Mouse (Mus musculus): Measurements from ENCODE around the gene Dgkb. TPM values are rescaled to one million over a fixed set of nuclear protein-coding genes. Genes with fewer than 3 reads are reported as not detected.

Gene Dgkb
- polyA plus RNA-seq, 1 experiment, result 0.23 TPM

DNA sequence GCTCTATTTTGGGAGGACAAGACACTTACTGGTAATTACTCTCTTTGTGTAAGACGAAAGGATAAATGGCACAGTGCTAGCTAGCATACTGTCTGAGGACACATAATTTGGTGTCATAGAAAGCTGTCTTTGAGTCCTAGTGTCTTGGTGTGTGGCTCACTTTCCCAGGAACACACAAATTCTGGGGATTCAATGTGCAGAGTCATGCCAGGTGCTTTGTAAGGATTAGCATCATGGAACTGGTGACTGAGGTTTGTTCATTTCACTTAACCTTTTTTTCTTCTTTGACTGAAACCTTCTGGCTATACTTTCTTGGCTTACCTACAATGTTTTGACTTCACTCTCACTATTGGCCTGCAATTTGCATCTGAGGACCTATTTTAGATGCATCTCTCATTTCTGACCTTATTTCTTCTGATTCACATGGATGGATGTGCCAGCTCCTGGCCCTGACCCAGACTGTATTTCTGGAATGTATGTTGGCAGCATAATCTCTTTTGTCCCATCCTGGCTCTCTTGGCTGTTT lies 170.6 kb downstream of the Dgkb start:
- no peaks in the 10 kb centered on the region for H3K4me1 ChIP-seq (ENCODE audit: control insufficient read depth, insufficient read depth, insufficient read length)
- H3K4me3 ChIP-seq (ENCODE audit: extremely low read depth, insufficient read depth, insufficient read length), result no peak overlapping the region
- WGBS, result 80% methylated on average over 1 of the region's 1 CpGs
- H3K36me3 ChIP-seq (ENCODE audit: control insufficient read depth, insufficient read depth, low read length), result no peaks in the 10 kb centered on the region
- no peak for TF ChIP-seq POLR2A (IDR thresholded peaks at IDR 0.05; ENCODE audit: low read depth, low read length)
- TF ChIP-seq CTCF (IDR thresholded peaks at IDR 0.05; ENCODE audit: extremely low read depth, insufficient read depth, insufficient read length, insufficient replicate concordance), result no peak
- H3K27me3 ChIP-seq (ENCODE audit: control insufficient read depth, insufficient read depth, low read length), result no peaks in the 10 kb centered on the region
- no peak overlapping the region for H3K27ac ChIP-seq (ENCODE audit: insufficient read depth, low read length)
- no peak for DNase-seq (ENCODE audit: low read depth in 1 of 2, low spot score in 2 of 2)

DNA sequence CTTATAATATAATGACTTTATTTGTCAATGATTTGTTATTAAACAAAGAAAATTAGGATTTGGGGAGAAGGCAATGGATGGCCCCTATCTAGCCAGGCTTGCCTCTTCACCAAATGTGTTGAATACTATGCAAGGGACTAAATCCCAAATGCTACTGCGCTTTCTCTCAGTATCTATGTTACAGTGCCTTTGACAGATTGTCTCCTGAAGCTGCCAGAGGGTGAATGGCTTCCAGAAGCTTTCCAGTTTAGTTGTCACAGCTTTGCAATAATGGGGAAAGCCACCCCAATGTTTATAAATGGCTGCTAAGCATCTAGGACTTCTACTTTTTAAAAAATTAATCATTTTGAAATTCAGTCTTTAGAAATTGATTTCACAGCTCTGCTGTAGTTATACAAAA lies 175.7 kb downstream of the Dgkb start:
- no peak for DNase-seq (ENCODE audit: low read depth in 1 of 2, low spot score in 2 of 2)
- Histone ChIP-seq H3K4me1 (ENCODE audit: control insufficient read depth, insufficient read depth, insufficient read length) (no peaks in the 10 kb centered on the region), H3K27ac (ENCODE audit: insufficient read depth, low read length) (no peak overlapping the region), H3K27me3 (ENCODE audit: control insufficient read depth, insufficient read depth, low read length) (no peaks in the 10 kb centered on the region), H3K4me3 (ENCODE audit: extremely low read depth, insufficient read depth, insufficient read length) (no peak overlapping the region), H3K36me3 (ENCODE audit: control insufficient read depth, insufficient read depth, low read length) (no peaks in the 10 kb centered on the region)
- TF ChIP-seq CTCF (IDR thresholded peaks at IDR 0.05; ENCODE audit: extremely low read depth, insufficient read depth, insufficient read length, insufficient replicate concordance) (no peak), POLR2A (IDR thresholded peaks at IDR 0.05; ENCODE audit: low read depth, low read length) (no peak)
- 80% methylated on average over 1 of the region's 1 CpGs for WGBS

DNA sequence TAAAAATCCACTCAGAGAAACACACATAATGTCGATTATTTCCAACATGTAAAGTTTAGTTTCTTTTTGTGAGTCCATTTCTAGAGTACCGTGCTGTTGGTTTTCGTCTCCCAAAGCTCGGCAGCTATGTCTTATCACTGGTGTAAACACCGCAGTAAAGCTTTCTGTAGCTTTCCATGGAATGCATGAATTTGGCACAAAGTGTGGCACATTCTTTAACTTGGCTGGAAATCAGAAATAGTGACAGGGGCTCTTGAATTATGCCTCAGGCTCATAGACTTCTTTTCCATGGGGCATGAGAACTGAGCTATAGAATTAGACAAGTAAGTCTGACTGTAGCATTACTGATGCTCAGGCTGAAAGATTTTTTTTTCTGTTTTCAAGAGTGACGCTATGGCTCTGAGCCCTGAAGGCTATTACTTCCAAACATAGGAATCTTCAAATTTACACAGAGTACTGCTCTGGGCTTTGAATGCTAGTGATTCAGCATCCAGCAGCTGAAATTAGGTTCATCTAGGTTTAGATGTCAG lies 179.0 kb downstream of the Dgkb start:
- Histone ChIP-seq H3K27me3 (ENCODE audit: control insufficient read depth, insufficient read depth, low read length) (no peaks in the 10 kb centered on the region), H3K4me3 (ENCODE audit: extremely low read depth, insufficient read depth, insufficient read length) (no peak overlapping the region), H3K4me1 (ENCODE audit: control insufficient read depth, insufficient read depth, insufficient read length) (no peaks in the 10 kb centered on the region), H3K36me3 (ENCODE audit: control insufficient read depth, insufficient read depth, low read length) (no peaks in the 10 kb centered on the region), H3K27ac (ENCODE audit: insufficient read depth, low read length) (no peak overlapping the region)
- no peak for DNase-seq (ENCODE audit: low read depth in 1 of 2, low spot score in 2 of 2)
- no peak for TF ChIP-seq CTCF (IDR thresholded peaks at IDR 0.05; ENCODE audit: extremely low read depth, insufficient read depth, insufficient read length, insufficient replicate concordance)
- no peak for TF ChIP-seq POLR2A (IDR thresholded peaks at IDR 0.05; ENCODE audit: low read depth, low read length)
- 91% methylated on average over 6 of the region's 6 CpGs for WGBS

- Histone ChIP-seq H3K4me3 (ENCODE audit: extremely low read depth, insufficient read depth, insufficient read length) (no peak overlapping the region), H3K4me1 (ENCODE audit: control insufficient read depth, insufficient read depth, insufficient read length) (no peaks in the 10 kb centered on the region), H3K27ac (ENCODE audit: insufficient read depth, low read length) (no peak overlapping the region), H3K27me3 (ENCODE audit: control insufficient read depth, insufficient read depth, low read length) (no peaks in the 10 kb centered on the region), H3K36me3 (ENCODE audit: control insufficient read depth, insufficient read depth, low read length) (no peaks in the 10 kb centered on the region)
- 84% methylated on average over 4 of the region's 4 CpGs for WGBS
- DNase-seq (ENCODE audit: low read depth in 1 of 2, low spot score in 2 of 2), result no peak
- TF ChIP-seq POLR2A (IDR thresholded peaks at IDR 0.05; ENCODE audit: low read depth, low read length) (no peak), CTCF (IDR thresholded peaks at IDR 0.05; ENCODE audit: extremely low read depth, insufficient read depth, insufficient read length, insufficient replicate concordance) (no peak)
Measured at GRCm38 (mm10) chr12:38017674-38018073, 200.1 kb downstream of the Dgkb start.

- no peaks in the 10 kb centered on the region for H3K36me3 ChIP-seq (ENCODE audit: control insufficient read depth, insufficient read depth, low read length)
- no peaks in the 10 kb centered on the region for H3K4me1 ChIP-seq (ENCODE audit: control insufficient read depth, insufficient read depth, insufficient read length)
- H3K27me3 ChIP-seq (ENCODE audit: control insufficient read depth, insufficient read depth, low read length), result no peaks in the 10 kb centered on the region
- no peak overlapping the region for H3K27ac ChIP-seq (ENCODE audit: insufficient read depth, low read length)
- no peak for DNase-seq (ENCODE audit: low read depth in 1 of 2, low spot score in 2 of 2)
- TF ChIP-seq POLR2A (IDR thresholded peaks at IDR 0.05; ENCODE audit: low read depth, low read length), result no peak
- TF ChIP-seq CTCF (IDR thresholded peaks at IDR 0.05; ENCODE audit: extremely low read depth, insufficient read depth, insufficient read length, insufficient replicate concordance), result no peak
- H3K4me3 ChIP-seq (ENCODE audit: extremely low read depth, insufficient read depth, insufficient read length), result no peak overlapping the region
- WGBS, result 84% methylated on average over 5 of the region's 5 CpGs
Measured at GRCm38 (mm10) chr12:38047256-38047655, 229.7 kb downstream of the Dgkb start.

DNA sequence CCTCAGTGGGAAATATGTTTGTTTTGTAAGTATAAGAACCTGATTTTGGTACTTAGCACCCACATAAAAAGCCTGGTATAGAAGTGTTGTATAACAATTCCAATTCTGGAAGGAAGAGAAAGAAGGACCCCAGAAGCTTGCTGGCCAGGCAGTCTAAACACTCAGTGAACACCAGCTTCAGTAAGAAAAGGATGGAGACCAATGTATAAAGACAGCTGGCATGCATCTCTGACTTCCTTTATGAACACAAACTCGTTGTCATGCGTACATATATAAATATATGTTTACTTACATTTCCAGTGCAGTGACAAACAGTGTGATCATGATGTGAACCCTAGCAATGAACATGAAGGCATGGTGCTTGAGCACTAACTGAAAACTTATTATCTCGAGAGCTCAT lies 270.7 kb downstream of the Dgkb start:
- WGBS, result 80% methylated on average over 3 of the region's 3 CpGs
- Histone ChIP-seq H3K27ac (ENCODE audit: insufficient read depth, low read length) (no peak overlapping the region), H3K4me3 (ENCODE audit: extremely low read depth, insufficient read depth, insufficient read length) (no peak overlapping the region), H3K36me3 (ENCODE audit: control insufficient read depth, insufficient read depth, low read length) (no peaks in the 10 kb centered on the region), H3K27me3 (ENCODE audit: control insufficient read depth, insufficient read depth, low read length) (no peaks in the 10 kb centered on the region), H3K4me1 (ENCODE audit: control insufficient read depth, insufficient read depth, insufficient read length) (no peaks in the 10 kb centered on the region)
- TF ChIP-seq CTCF (IDR thresholded peaks at IDR 0.05; ENCODE audit: extremely low read depth, insufficient read depth, insufficient read length, insufficient replicate concordance) (no peak), POLR2A (IDR thresholded peaks at IDR 0.05; ENCODE audit: low read depth, low read length) (no peak)
- no peak for DNase-seq (ENCODE audit: low read depth in 1 of 2, low spot score in 2 of 2)

DNA sequence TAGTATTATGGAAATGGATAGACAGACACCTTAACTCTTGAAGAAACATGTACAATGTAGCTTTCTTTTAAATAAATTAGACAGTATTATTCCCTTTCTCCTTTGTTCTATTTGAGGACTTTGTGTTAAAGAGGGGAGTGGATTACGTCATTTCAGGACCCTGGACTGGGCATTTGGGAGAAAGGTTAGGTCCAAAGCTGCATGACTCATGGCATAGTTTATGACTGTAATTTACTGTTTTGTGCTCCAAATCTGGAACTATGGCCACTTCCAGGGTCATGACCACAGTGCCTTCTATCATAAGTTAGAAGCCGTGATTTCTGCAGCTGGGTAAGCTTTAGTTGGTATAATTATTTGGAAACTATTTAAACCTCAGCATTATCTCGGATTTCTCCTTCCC lies 294.4 kb downstream of the Dgkb start:
- 71% methylated on average over 3 of the region's 3 CpGs for WGBS

More for the DNA sequence above, 294.4 kb downstream of the Dgkb start:
- Histone ChIP-seq H3K27me3 (ENCODE audit: control insufficient read depth, insufficient read depth, low read length) (no peaks in the 10 kb centered on the region), H3K27ac (ENCODE audit: insufficient read depth, low read length) (no peak overlapping the region), H3K36me3 (ENCODE audit: control insufficient read depth, insufficient read depth, low read length) (no peaks in the 10 kb centered on the region), H3K4me3 (ENCODE audit: extremely low read depth, insufficient read depth, insufficient read length) (no peak overlapping the region), H3K4me1 (ENCODE audit: control insufficient read depth, insufficient read depth, insufficient read length) (no peaks in the 10 kb centered on the region)
- TF ChIP-seq CTCF (IDR thresholded peaks at IDR 0.05; ENCODE audit: extremely low read depth, insufficient read depth, insufficient read length, insufficient replicate concordance) (no peak), POLR2A (IDR thresholded peaks at IDR 0.05; ENCODE audit: low read depth, low read length) (no peak)
- no peak for DNase-seq (ENCODE audit: low read depth in 1 of 2, low spot score in 2 of 2)

Data from spleen, adult 2 months (tissue).